Comparison of ENCODE assay signal across 15 mouse cellular contexts in genomic region chr1:131419307-131419706, GRCm38 (mm10).
DNase-seq lines count a peak whose midpoint lies in the region; ATAC-seq and TF ChIP-seq lines count a peak whose summit lies in the region.
"Had no signal": no experiment of that assay in that cellular context is flagged by ENCODE, and none has a peak within 500 bp of the region (broad histone marks: within the 10 kb centered on the region; RNA-seq: fewer than 3 reads in every experiment).

No protein-coding gene starts in this region.

- H3K27me3 ChIP-seq in liver, embryonic 12.5 days (replicated peaks) = no peaks in the 10 kb centered on the region
- H3K27me3 ChIP-seq in liver, postnatal 0 days (ENCODE audit: insufficient read depth, low read length) = no peaks in the 10 kb centered on the region
- no peaks in the 10 kb centered on the region for H3K27me3 ChIP-seq in liver, embryonic 13.5 days
- H3K27me3 ChIP-seq in neural tube, embryonic 15.5 days (replicated peaks) = no peaks in the 10 kb centered on the region
- H3K27me3 ChIP-seq: neural tube, embryonic 12.5 days had no signal

- 27% methylated on average over 3 of the region's 3 CpGs for WGBS in liver, embryonic 12.5 days (ENCODE audit: insufficient replicate concordance)
- WGBS in liver, postnatal 0 days (ENCODE audit: insufficient replicate concordance) = 44% methylated on average over 3 of the region's 3 CpGs
- WGBS in liver, embryonic 13.5 days (ENCODE audit: insufficient replicate concordance) = 16% methylated on average over 3 of the region's 3 CpGs
- WGBS in neural tube, embryonic 15.5 days = 44% methylated on average over 3 of the region's 3 CpGs

- no peak for ATAC-seq in cerebellum, adult (ENCODE audit: insufficient number of reproducible peaks, low FRiP score, low TSS enrichment)
- peak; percentile 66 for ATAC-seq in liver, embryonic 12.5 days
- no peak for ATAC-seq in liver, postnatal 0 days
- ATAC-seq in liver, embryonic 13.5 days (ENCODE audit: low read depth) = 0 out of 2 replicates have a peak, but pooled peaks have one; percentile 47
- ATAC-seq in neural tube, embryonic 15.5 days (ENCODE audit: low FRiP score) = no peak

- H3K9me3 ChIP-seq in liver, embryonic 12.5 days (replicated peaks) = no peaks in the 10 kb centered on the region
- no peaks in the 10 kb centered on the region for H3K9me3 ChIP-seq in liver, postnatal 0 days (ENCODE audit: low read length)
- H3K9me3 ChIP-seq in liver, embryonic 13.5 days (replicated peaks) = no peaks in the 10 kb centered on the region
- no peaks in the 10 kb centered on the region for H3K9me3 ChIP-seq in neural tube, embryonic 15.5 days (replicated peaks)
- H3K9me3 ChIP-seq: neural tube, embryonic 12.5 days had no signal

- no peaks in the 10 kb centered on the region for H3K36me3 ChIP-seq in liver, embryonic 12.5 days
- no peaks in the 10 kb centered on the region for H3K36me3 ChIP-seq in liver, postnatal 0 days (replicated peaks; ENCODE audit: insufficient read depth, low read length)
- no peaks in the 10 kb centered on the region for H3K36me3 ChIP-seq in liver, embryonic 13.5 days
- H3K36me3 ChIP-seq in neural tube, embryonic 15.5 days = no peaks in the 10 kb centered on the region
- H3K36me3 ChIP-seq: neural tube, embryonic 12.5 days had no signal

- no peak overlapping the region for H3K4me3 ChIP-seq in liver, embryonic 12.5 days
- no peak overlapping the region for H3K4me3 ChIP-seq in liver, postnatal 0 days (ENCODE audit: low read depth, low read length)
- H3K4me3 ChIP-seq in liver, embryonic 13.5 days (replicated peaks) = no peak overlapping the region
- no peak overlapping the region for H3K4me3 ChIP-seq in neural tube, embryonic 15.5 days (replicated peaks)
- H3K4me3 ChIP-seq: erythroblast, embryonic 14.5 days; neural tube, embryonic 12.5 days had no signal

- TF ChIP-seq EP300 in liver, postnatal 0 days (IDR thresholded peaks at IDR 0.05; ENCODE audit: low read depth) = no peak

- H3K9ac ChIP-seq in liver, embryonic 12.5 days = no peak overlapping the region
- H3K9ac ChIP-seq in liver, postnatal 0 days (replicated peaks) = no peak overlapping the region
- H3K9ac ChIP-seq in liver, embryonic 13.5 days = no peak overlapping the region
- no peak overlapping the region for H3K9ac ChIP-seq in neural tube, embryonic 15.5 days (replicated peaks)
- H3K9ac ChIP-seq: hindbrain, embryonic 14.5 days; neural tube, embryonic 12.5 days had no signal

- peaks cover 6% of the 10 kb centered on the region for H3K4me1 ChIP-seq in liver, embryonic 12.5 days
- peaks cover 6% of the 10 kb centered on the region for H3K4me1 ChIP-seq in liver, postnatal 0 days (ENCODE audit: insufficient read depth)
- H3K4me1 ChIP-seq in liver, embryonic 13.5 days (replicated peaks) = peaks cover 12% of the 10 kb centered on the region
- peaks cover 19% of the 10 kb centered on the region for H3K4me1 ChIP-seq in neural tube, embryonic 15.5 days
- H3K4me1 ChIP-seq: neural tube, embryonic 12.5 days had no signal

- H3K4me2 ChIP-seq in liver, embryonic 12.5 days = no peak overlapping the region
- no peak overlapping the region for H3K4me2 ChIP-seq in liver, postnatal 0 days (ENCODE audit: low read depth, low read length)
- H3K4me2 ChIP-seq in liver, embryonic 13.5 days = no peak overlapping the region
- H3K4me2 ChIP-seq in neural tube, embryonic 15.5 days = no peak overlapping the region
- H3K4me2 ChIP-seq: hindbrain, embryonic 14.5 days; neural tube, embryonic 12.5 days had no signal

- no peak for TF ChIP-seq CTCF in liver, postnatal 0 days (IDR thresholded peaks at IDR 0.05; ENCODE audit: low read depth)

- peak; percentile 50 for DNase-seq in cerebellum, adult 11-12 months
- no peak for DNase-seq in liver, postnatal 0 days
- DNase-seq in cerebellum, adult 9-11 months = peak; percentile 68
- no peak for DNase-seq in liver, embryonic 13.5 days
- no peak for DNase-seq in natural killer cell, adult 2 months (ENCODE audit: low spot score in 2 of 2)
- DNase-seq: gastrocnemius, postnatal 14 days; kidney, adult 9 months; right cerebral cortex, adult 18-20 months had no signal

- H3K27ac ChIP-seq in liver, embryonic 12.5 days = no peak overlapping the region
- H3K27ac ChIP-seq in liver, postnatal 0 days (ENCODE audit: low read depth) = no peak overlapping the region
- H3K27ac ChIP-seq in liver, embryonic 13.5 days = no peak overlapping the region
- H3K27ac ChIP-seq in neural tube, embryonic 15.5 days (replicated peaks) = no peak overlapping the region
- H3K27ac ChIP-seq: hindbrain, embryonic 14.5 days; macrophage; neural tube, embryonic 12.5 days had no signal

Comparison
In these comparisons a context has a peak if more than half of its experiments do, and no peak if none do; other contexts are left out.
1. ATAC-seq: peak in liver, embryonic 12.5 days (single experiment) and liver, embryonic 13.5 days (single experiment); none in cerebellum, adult (single experiment), liver, postnatal 0 days (single experiment) and neural tube, embryonic 15.5 days (single experiment).
2. DNase-seq: peak in cerebellum, adult 11-12 months (single experiment) and cerebellum, adult 9-11 months (single experiment); none in liver, postnatal 0 days (single experiment), liver, embryonic 13.5 days (single experiment) and natural killer cell, adult 2 months (0 of 2).